Mouse (Mus musculus) hindbrain, embryonic 16.5 days (tissue): ENCODE data around the gene Psmd11. TPM values are rescaled to one million over a fixed set of nuclear protein-coding genes. Genes with fewer than 3 reads are reported as not detected.
"Not testable (repeated sequence)": the region's sequence is repeated elsewhere in the genome, so short reads cannot be mapped to it uniquely, and the experiment has no call there.

Source experiments
- ATAC-seq: fragments of 200-750 bp; cut with Nextera tagmentation; 2 replicates; pipeline ENCODE4 v1.8.0; 2017; ENCODE audit warnings: moderate TSS enrichment, moderate library complexity
- H3K27ac ChIP-seq: fragments of 300-500 bp; sonication (generic); 2 replicates; pipeline ENCODE4 v1.5.1; 2014; ENCODE audit warnings: low read depth, mild to moderate bottlenecking, control low read depth, low read length, moderate library complexity
- H3K27me3 ChIP-seq: fragments of 300-500 bp; sonication (generic); replicated peaks from 2 replicates; pipeline ENCODE4 v1.6.1; 2014; ENCODE audit warnings: low read length; ENCODE audit not compliant: control insufficient read depth, insufficient read depth
- H3K36me3 ChIP-seq: fragments of 300-500 bp; sonication (generic); 2 replicates; pipeline ENCODE4 v1.6.1; 2014; ENCODE audit warnings: mild to moderate bottlenecking, low read length, moderate library complexity, mixed read lengths; ENCODE audit not compliant: control insufficient read depth, insufficient read depth
- H3K4me1 ChIP-seq: fragments of 300-500 bp; sonication (generic); 2 replicates; pipeline ENCODE4 v1.6.1; 2014; ENCODE audit warnings: low read depth, low read length; ENCODE audit not compliant: control insufficient read depth, insufficient read depth
- H3K4me2 ChIP-seq: fragments of 300-500 bp; sonication (generic); 2 replicates; pipeline ENCODE4 v1.6.1; 2014; ENCODE audit warnings: mild to moderate bottlenecking, low read length, control low read depth, moderate library complexity
- H3K4me3 ChIP-seq: fragments of 300-500 bp; sonication (generic); 2 replicates; pipeline ENCODE4 v1.5.1; 2014; ENCODE audit warnings: mild to moderate bottlenecking, low read length, control low read depth, moderate library complexity
- H3K9ac ChIP-seq: fragments of 300-500 bp; sonication (generic); 2 replicates; pipeline ENCODE4 v1.6.1; 2014; ENCODE audit warnings: low read depth, mild to moderate bottlenecking, control low read depth, low read length, moderate library complexity
- H3K9me3 ChIP-seq: fragments of 300-500 bp; sonication (generic); 2 replicates; pipeline ENCODE4 v1.6.1; 2014; ENCODE audit warnings: mild to moderate bottlenecking, low read length, moderate library complexity; ENCODE audit not compliant: control insufficient read depth
- WGBS: fragments of 180-500 bp; shearing (Covaris S2); extraction: QIAGEN DNeasy Blood & Tissue Kit; methylation state at CpG from one replicate; pipeline ENCODE4 v1.1.7; 2014; 5-methylcytosine and 5-hydroxymethylcytosine counted together
- polyA plus RNA-seq: library from polyadenylated mRNA; unstranded; fragments of >200 nt; fragmentation: Nextera tagmentation; extraction: Ambion mirVana; gene quantifications from 2 replicates; pipeline ENCODE4 v1.2.1, GENCODE M21; 2015

Psmd11 gene
- polyA plus RNA-seq, 1 experiment from 2014 or later = 275 TPM

- peaks cover 9% of the 10 kb centered on the region for H3K4me1 ChIP-seq
- WGBS = 92% methylated on average over 2 of the region's 2 CpGs
- no peak overlapping the region for H3K9ac ChIP-seq
- no peak overlapping the region for H3K27ac ChIP-seq
- H3K27me3 ChIP-seq = no peaks in the 10 kb centered on the region
- ATAC-seq = no peak
- H3K4me3 ChIP-seq = no peak overlapping the region
- peaks cover 39% of the 10 kb centered on the region for H3K36me3 ChIP-seq
- no peak overlapping the region for H3K4me2 ChIP-seq
- no peaks in the 10 kb centered on the region for H3K9me3 ChIP-seq
Measured at GRCm38 (mm10) chr11:80391407-80392120, 36.9 kb upstream of the Psmd11 start.

GRCm38 (mm10) chr11:80395930-80396329, 32.5 kb upstream of the Psmd11 start:
- WGBS = 89% methylated on average over 3 of the region's 3 CpGs
- peaks cover 37% of the 10 kb centered on the region for H3K36me3 ChIP-seq
- ATAC-seq = no peak

GRCm38 (mm10) chr11:80396617-80397016, 31.8 kb upstream of the Psmd11 start:
- Histone ChIP-seq H3K4me3 (no peak overlapping the region), H3K4me2 (no peak overlapping the region), H3K27me3 (no peaks in the 10 kb centered on the region), H3K9ac (no peak overlapping the region), H3K36me3 (peaks cover 32% of the 10 kb centered on the region), H3K4me1 (no peaks in the 10 kb centered on the region), H3K27ac (no peak overlapping the region), H3K9me3 (no peaks in the 10 kb centered on the region)
- 89% methylated on average over 4 of the region's 4 CpGs for WGBS
- ATAC-seq = no peak

More at GRCm38 (mm10) chr11:80395930-80396329, 32.5 kb upstream of the Psmd11 start:
- H3K9ac ChIP-seq = no peak overlapping the region
- no peak overlapping the region for H3K4me2 ChIP-seq
- H3K4me1 ChIP-seq = no peaks in the 10 kb centered on the region
- H3K27ac ChIP-seq = no peak overlapping the region
- no peaks in the 10 kb centered on the region for H3K9me3 ChIP-seq
- no peak overlapping the region for H3K4me3 ChIP-seq
- H3K27me3 ChIP-seq = no peaks in the 10 kb centered on the region

GRCm38 (mm10) chr11:80407878-80408277, 20.5 kb upstream of the Psmd11 start:
- not testable (repeated sequence) for H3K4me2 ChIP-seq, H3K27ac ChIP-seq, H3K9me3 ChIP-seq, H3K4me1 ChIP-seq, ATAC-seq, H3K27me3 ChIP-seq, H3K9ac ChIP-seq, H3K4me3 ChIP-seq
- 97% methylated on average over 6 of the region's 6 CpGs for WGBS
- peaks cover 30% of the 10 kb centered on the region for H3K36me3 ChIP-seq

GRCm38 (mm10) chr11:80410377-80410776, 18.0 kb upstream of the Psmd11 start:
- peaks cover 26% of the 10 kb centered on the region for H3K36me3 ChIP-seq
- no peak overlapping the region for H3K27ac ChIP-seq
- H3K27me3 ChIP-seq = no peaks in the 10 kb centered on the region
- H3K4me1 ChIP-seq = no peaks in the 10 kb centered on the region
- no peak for ATAC-seq
- no peak overlapping the region for H3K9ac ChIP-seq
- H3K4me3 ChIP-seq = no peak overlapping the region
- WGBS = 92% methylated on average over 2 of the region's 2 CpGs
- H3K4me2 ChIP-seq = no peak overlapping the region
- H3K9me3 ChIP-seq = no peaks in the 10 kb centered on the region

GRCm38 (mm10) chr11:80417085-80417484, 11.3 kb upstream of the Psmd11 start:
- Histone ChIP-seq H3K9me3 (peaks cover 6% of the 10 kb centered on the region; the same call in 1 of the 2 replicates), H3K27me3 (no peaks in the 10 kb centered on the region), H3K27ac (no peak overlapping the region), H3K4me1 (no peaks in the 10 kb centered on the region), H3K4me3 (no peak overlapping the region), H3K4me2 (no peak overlapping the region), H3K9ac (no peak overlapping the region), H3K36me3 (peaks cover 17% of the 10 kb centered on the region)
- WGBS = 87% methylated on average over 5 of the region's 5 CpGs
- no peak for ATAC-seq

GRCm38 (mm10) chr11:80419743-80420142, 8.7 kb upstream of the Psmd11 start:
- H3K4me1 ChIP-seq = no peaks in the 10 kb centered on the region
- H3K9me3 ChIP-seq = peaks cover 6% of the 10 kb centered on the region; the same call in 1 of the 2 replicates
- 83% methylated on average over 1 of the region's 1 CpGs for WGBS

GRCm38 (mm10) chr11:80420202-80420984, 8.0 kb upstream of the Psmd11 start:
- no peak for ATAC-seq
- Histone ChIP-seq H3K4me1 (no peaks in the 10 kb centered on the region), H3K4me3 (no peak overlapping the region), H3K9me3 (peaks cover 6% of the 10 kb centered on the region; the same call in 1 of the 2 replicates), H3K27me3 (no peaks in the 10 kb centered on the region), H3K4me2 (no peak overlapping the region), H3K27ac (no peak overlapping the region), H3K36me3 (peaks cover 11% of the 10 kb centered on the region), H3K9ac (no peak overlapping the region)
- 61% methylated on average over 2 of the region's 2 CpGs for WGBS

More at GRCm38 (mm10) chr11:80419743-80420142, 8.7 kb upstream of the Psmd11 start:
- Histone ChIP-seq H3K27me3 (no peaks in the 10 kb centered on the region), H3K27ac (no peak overlapping the region), H3K36me3 (peaks cover 16% of the 10 kb centered on the region), H3K4me3 (no peak overlapping the region), H3K4me2 (no peak overlapping the region), H3K9ac (no peak overlapping the region)
- ATAC-seq = no peak

- Histone ChIP-seq H3K27me3 (no peaks in the 10 kb centered on the region), H3K36me3 (peaks cover 7% of the 10 kb centered on the region), H3K4me2 (no peak overlapping the region), H3K4me3 (no peak overlapping the region), H3K9me3 (peaks cover 3% of the 10 kb centered on the region; the same call in 1 of the 2 replicates), H3K9ac (no peak overlapping the region), H3K27ac (no peak overlapping the region), H3K4me1 (no peaks in the 10 kb centered on the region)
- ATAC-seq = no peak
- WGBS = 91% methylated on average over 7 of the region's 7 CpGs
Measured at GRCm38 (mm10) chr11:80421421-80422047, 6.9 kb upstream of the Psmd11 start.
